Mouse (Mus musculus): Measurements from ENCODE around the gene Zcchc4. TPM values are rescaled to one million over a fixed set of nuclear protein-coding genes. Genes with fewer than 3 reads are reported as not detected.
A peak's percentile ranks its signal among the peaks of the same experiment; 100 is the strongest.

The Zcchc4 gene
- polyA plus RNA-seq, 1 experiment from 2014 or later: 9.7 TPM

- Histone ChIP-seq H3K27ac (replicated peaks; ENCODE audit: low read depth, low read length) (peak overlapping the region; percentile 59), H3K4me2 (ENCODE audit: low read depth, low read length) (peak overlapping the region; percentile 63), H3K4me3 (ENCODE audit: low read depth, low read length) (peak overlapping the region; percentile 79), H3K27me3 (replicated peaks; ENCODE audit: control insufficient read depth, insufficient read depth, low read length) (no peaks in the 10 kb centered on the region), H3K9me3 (ENCODE audit: control insufficient read depth, low read length) (no peaks in the 10 kb centered on the region), H3K36me3 (ENCODE audit: control insufficient read depth, insufficient read depth, low read length) (0 out of 2 replicates have a peak, but pooled peaks cover 6% of the 10 kb centered on the region), H3K4me1 (ENCODE audit: control insufficient read depth, insufficient read depth, low read length) (no peaks in the 10 kb centered on the region), H3K9ac (ENCODE audit: low read depth, low read length) (peak overlapping the region; percentile 78)
- peak; percentile 98 for ATAC-seq (ENCODE audit: low read depth)
- peak; percentile 94 for DNase-seq (ENCODE audit: low spot score)
- WGBS: 5% methylated on average over 33 of the region's 37 CpGs
Measured at GRCm38 (mm10) chr5:52782523-52783250, 7.5 kb downstream of the Zcchc4 start.

- under 1% methylated on average over 9 of the region's 9 CpGs for WGBS
- peak overlapping the region; percentile 63 for H3K4me2 ChIP-seq (ENCODE audit: low read depth, low read length)
- H3K27me3 ChIP-seq (replicated peaks; ENCODE audit: control insufficient read depth, insufficient read depth, low read length): no peaks in the 10 kb centered on the region
- no peaks in the 10 kb centered on the region for H3K4me1 ChIP-seq (ENCODE audit: control insufficient read depth, insufficient read depth, low read length)
- H3K9ac ChIP-seq (ENCODE audit: low read depth, low read length): peak overlapping the region; percentile 78
- H3K9me3 ChIP-seq (ENCODE audit: control insufficient read depth, low read length): no peaks in the 10 kb centered on the region
- ATAC-seq (ENCODE audit: low read depth) (peak; percentile 76), DNase-seq (ENCODE audit: low spot score) (no peak)
- peak overlapping the region; percentile 59 for H3K27ac ChIP-seq (replicated peaks; ENCODE audit: low read depth, low read length)
- peak overlapping the region; percentile 79 for H3K4me3 ChIP-seq (ENCODE audit: low read depth, low read length)
- H3K36me3 ChIP-seq (ENCODE audit: control insufficient read depth, insufficient read depth, low read length): peaks cover 6% of the 10 kb centered on the region; the same call in 1 of the 2 replicates
Measured at GRCm38 (mm10) chr5:52783251-52783620, 8.0 kb downstream of the Zcchc4 start.

- peak overlapping the region; percentile 63 for H3K4me2 ChIP-seq (ENCODE audit: low read depth, low read length)
- H3K9me3 ChIP-seq (ENCODE audit: control insufficient read depth, low read length): no peaks in the 10 kb centered on the region
- DNase-seq (ENCODE audit: low spot score) (no peak), ATAC-seq (ENCODE audit: low read depth) (no peak)
- peak overlapping the region; percentile 79 for H3K4me3 ChIP-seq (ENCODE audit: low read depth, low read length)
- WGBS: 71% methylated on average over 2 of the region's 2 CpGs
- H3K9ac ChIP-seq (ENCODE audit: low read depth, low read length): no peak overlapping the region
- no peak overlapping the region for H3K27ac ChIP-seq (replicated peaks; ENCODE audit: low read depth, low read length)
- H3K36me3 ChIP-seq (ENCODE audit: control insufficient read depth, insufficient read depth, low read length): peaks cover 11% of the 10 kb centered on the region; the same call in 1 of the 2 replicates
- no peaks in the 10 kb centered on the region for H3K4me1 ChIP-seq (ENCODE audit: control insufficient read depth, insufficient read depth, low read length)
- H3K27me3 ChIP-seq (replicated peaks; ENCODE audit: control insufficient read depth, insufficient read depth, low read length): no peaks in the 10 kb centered on the region
Measured at GRCm38 (mm10) chr5:52783957-52784356, 8.7 kb downstream of the Zcchc4 start.

- H3K9ac ChIP-seq (ENCODE audit: low read depth, low read length): no peak overlapping the region
- 86% methylated on average over 7 of the region's 7 CpGs for WGBS
- ATAC-seq (ENCODE audit: low read depth): no peak
- H3K27me3 ChIP-seq (replicated peaks; ENCODE audit: control insufficient read depth, insufficient read depth, low read length): no peaks in the 10 kb centered on the region
- H3K36me3 ChIP-seq (ENCODE audit: control insufficient read depth, insufficient read depth, low read length): peaks cover 15% of the 10 kb centered on the region; the same call in 1 of the 2 replicates
- no peak overlapping the region for H3K27ac ChIP-seq (replicated peaks; ENCODE audit: low read depth, low read length)
- DNase-seq (ENCODE audit: low spot score): no peak
- no peaks in the 10 kb centered on the region for H3K4me1 ChIP-seq (ENCODE audit: control insufficient read depth, insufficient read depth, low read length)
- H3K4me3 ChIP-seq (ENCODE audit: low read depth, low read length): no peak overlapping the region
- no peak overlapping the region for H3K4me2 ChIP-seq (ENCODE audit: low read depth, low read length)
- H3K9me3 ChIP-seq (ENCODE audit: control insufficient read depth, low read length): no peaks in the 10 kb centered on the region
Measured at GRCm38 (mm10) chr5:52786556-52787322, 11.5 kb downstream of the Zcchc4 start.

- no peak overlapping the region for H3K4me3 ChIP-seq (ENCODE audit: low read depth, low read length)
- WGBS: 95% methylated on average over 9 of the region's 9 CpGs
- H3K4me1 ChIP-seq (ENCODE audit: control insufficient read depth, insufficient read depth, low read length): no peaks in the 10 kb centered on the region
- no peak overlapping the region for H3K4me2 ChIP-seq (ENCODE audit: low read depth, low read length)
- H3K27ac ChIP-seq (replicated peaks; ENCODE audit: low read depth, low read length): no peak overlapping the region
- DNase-seq (ENCODE audit: low spot score): no peak
- H3K36me3 ChIP-seq (ENCODE audit: control insufficient read depth, insufficient read depth, low read length): peaks cover 33% of the 10 kb centered on the region
- no peak for ATAC-seq (ENCODE audit: low read depth)
- H3K9ac ChIP-seq (ENCODE audit: low read depth, low read length): no peak overlapping the region
- H3K9me3 ChIP-seq (ENCODE audit: control insufficient read depth, low read length): no peaks in the 10 kb centered on the region
- H3K27me3 ChIP-seq (replicated peaks; ENCODE audit: control insufficient read depth, insufficient read depth, low read length): no peaks in the 10 kb centered on the region
Measured at GRCm38 (mm10) chr5:52793230-52793629, 18.0 kb downstream of the Zcchc4 start.

- Histone ChIP-seq H3K9me3 (ENCODE audit: control insufficient read depth, low read length) (no peaks in the 10 kb centered on the region), H3K27ac (replicated peaks; ENCODE audit: low read depth, low read length) (no peak overlapping the region), H3K36me3 (ENCODE audit: control insufficient read depth, insufficient read depth, low read length) (peaks cover 32% of the 10 kb centered on the region), H3K4me3 (ENCODE audit: low read depth, low read length) (no peak overlapping the region), H3K9ac (ENCODE audit: low read depth, low read length) (no peak overlapping the region), H3K27me3 (replicated peaks; ENCODE audit: control insufficient read depth, insufficient read depth, low read length) (no peaks in the 10 kb centered on the region), H3K4me2 (ENCODE audit: low read depth, low read length) (no peak overlapping the region), H3K4me1 (ENCODE audit: control insufficient read depth, insufficient read depth, low read length) (no peaks in the 10 kb centered on the region)
- 92% methylated on average over 9 of the region's 9 CpGs for WGBS
- DNase-seq (ENCODE audit: low spot score) (no peak), ATAC-seq (ENCODE audit: low read depth) (no peak)
Measured at GRCm38 (mm10) chr5:52794109-52794508, 18.9 kb downstream of the Zcchc4 start.

- no peaks in the 10 kb centered on the region for H3K9me3 ChIP-seq (ENCODE audit: control insufficient read depth, low read length)
- H3K4me3 ChIP-seq (ENCODE audit: low read depth, low read length): no peak overlapping the region
- H3K27ac ChIP-seq (replicated peaks; ENCODE audit: low read depth, low read length): no peak overlapping the region
- H3K4me2 ChIP-seq (ENCODE audit: low read depth, low read length): no peak overlapping the region
- H3K4me1 ChIP-seq (ENCODE audit: control insufficient read depth, insufficient read depth, low read length): no peaks in the 10 kb centered on the region
- no peaks in the 10 kb centered on the region for H3K27me3 ChIP-seq (replicated peaks; ENCODE audit: control insufficient read depth, insufficient read depth, low read length)
- H3K9ac ChIP-seq (ENCODE audit: low read depth, low read length): no peak overlapping the region
- WGBS: 90% methylated on average over 12 of the region's 12 CpGs
- peaks cover 36% of the 10 kb centered on the region for H3K36me3 ChIP-seq (ENCODE audit: control insufficient read depth, insufficient read depth, low read length)
- no peak for DNase-seq (ENCODE audit: low spot score)
- ATAC-seq (ENCODE audit: low read depth): no peak
Measured at GRCm38 (mm10) chr5:52799274-52799985, 24.2 kb downstream of the Zcchc4 start.

- no peaks in the 10 kb centered on the region for H3K9me3 ChIP-seq (ENCODE audit: control insufficient read depth, low read length)
- WGBS: 85% methylated on average over 4 of the region's 4 CpGs
- no peak overlapping the region for H3K27ac ChIP-seq (replicated peaks; ENCODE audit: low read depth, low read length)
- no peaks in the 10 kb centered on the region for H3K4me1 ChIP-seq (ENCODE audit: control insufficient read depth, insufficient read depth, low read length)
- H3K4me3 ChIP-seq (ENCODE audit: low read depth, low read length): no peak overlapping the region
- peaks cover 21% of the 10 kb centered on the region for H3K36me3 ChIP-seq (ENCODE audit: control insufficient read depth, insufficient read depth, low read length)
- no peaks in the 10 kb centered on the region for H3K27me3 ChIP-seq (replicated peaks; ENCODE audit: control insufficient read depth, insufficient read depth, low read length)
- DNase-seq (ENCODE audit: low spot score) (no peak), ATAC-seq (ENCODE audit: low read depth) (no peak)
- H3K4me2 ChIP-seq (ENCODE audit: low read depth, low read length): no peak overlapping the region
- H3K9ac ChIP-seq (ENCODE audit: low read depth, low read length): no peak overlapping the region
Measured at GRCm38 (mm10) chr5:52805801-52806200, 30.6 kb downstream of the Zcchc4 start.
